Mouse (Mus musculus): ENCODE measurements around the gene Opcml. TPM values are rescaled to one million over a fixed set of nuclear protein-coding genes. Genes with fewer than 3 reads are reported as not detected.

The Opcml gene
- total and polyA plus RNA-seq, 2 experiments from 2014 or later = 0.49 to 0.57 TPM

GRCm38 (mm10) chr9:28208696-28209095 is 418.1 kb downstream of the Opcml start:
- Histone ChIP-seq H3K27ac (ENCODE audit: low read depth) (no peak overlapping the region), H3K9me3 (replicated peaks; ENCODE audit: control insufficient read depth, low read length) (no peaks in the 10 kb centered on the region), H3K4me1 (ENCODE audit: control insufficient read depth, insufficient read depth) (no peaks in the 10 kb centered on the region), H3K4me2 (ENCODE audit: low read depth, low read length) (no peak overlapping the region), H3K4me3 (ENCODE audit: low read depth, low read length) (no peak overlapping the region), H3K9ac (replicated peaks; ENCODE audit: low read depth, low read length) (no peak overlapping the region), H3K36me3 (replicated peaks; ENCODE audit: control insufficient read depth, insufficient read depth, low read length) (no peaks in the 10 kb centered on the region), H3K27me3 (ENCODE audit: control insufficient read depth, insufficient read depth, low read length) (no peaks in the 10 kb centered on the region)
- TF ChIP-seq CTCF (IDR thresholded peaks at IDR 0.05; ENCODE audit: low read depth) (no peak), EP300 (IDR thresholded peaks at IDR 0.05; ENCODE audit: low read depth) (no peak)
- DNase-seq (ENCODE audit: low spot score) (no peak), ATAC-seq (ENCODE audit: insufficient read depth, low read depth) (no peak)
- WGBS = 59% methylated on average over 1 of the region's 1 CpGs

GRCm38 (mm10) chr9:28211877-28212276 is 421.3 kb downstream of the Opcml start:
- no peak overlapping the region for H3K4me2 ChIP-seq (ENCODE audit: low read depth, low read length)
- H3K27ac ChIP-seq (ENCODE audit: low read depth) = no peak overlapping the region
- no peaks in the 10 kb centered on the region for H3K27me3 ChIP-seq (ENCODE audit: control insufficient read depth, insufficient read depth, low read length)
- no peaks in the 10 kb centered on the region for H3K36me3 ChIP-seq (replicated peaks; ENCODE audit: control insufficient read depth, insufficient read depth, low read length)
- ATAC-seq (ENCODE audit: insufficient read depth, low read depth) = no peak
- H3K4me3 ChIP-seq (ENCODE audit: low read depth, low read length) = no peak overlapping the region
- no peak for DNase-seq (ENCODE audit: low spot score)
- TF ChIP-seq CTCF (IDR thresholded peaks at IDR 0.05; ENCODE audit: low read depth) (no peak), EP300 (IDR thresholded peaks at IDR 0.05; ENCODE audit: low read depth) (no peak)
- no peak overlapping the region for H3K9ac ChIP-seq (replicated peaks; ENCODE audit: low read depth, low read length)
- no peaks in the 10 kb centered on the region for H3K9me3 ChIP-seq (replicated peaks; ENCODE audit: control insufficient read depth, low read length)
- H3K4me1 ChIP-seq (ENCODE audit: control insufficient read depth, insufficient read depth) = peaks cover 4% of the 10 kb centered on the region; the same call in 1 of the 2 replicates
- WGBS = 63% methylated on average over 1 of the region's 1 CpGs

GRCm38 (mm10) chr9:28213893-28214292 is 423.3 kb downstream of the Opcml start:
- no peak overlapping the region for H3K27ac ChIP-seq (ENCODE audit: low read depth)
- ATAC-seq (ENCODE audit: insufficient read depth, low read depth) (no peak), DNase-seq (ENCODE audit: low spot score) (no peak)
- H3K4me3 ChIP-seq (ENCODE audit: low read depth, low read length) = no peak overlapping the region
- H3K36me3 ChIP-seq (replicated peaks; ENCODE audit: control insufficient read depth, insufficient read depth, low read length) = no peaks in the 10 kb centered on the region
- H3K4me1 ChIP-seq (ENCODE audit: control insufficient read depth, insufficient read depth) = peaks cover 4% of the 10 kb centered on the region; the same call in 1 of the 2 replicates
- no peaks in the 10 kb centered on the region for H3K9me3 ChIP-seq (replicated peaks; ENCODE audit: control insufficient read depth, low read length)
- TF ChIP-seq CTCF (IDR thresholded peaks at IDR 0.05; ENCODE audit: low read depth) (no peak), EP300 (IDR thresholded peaks at IDR 0.05; ENCODE audit: low read depth) (no peak)
- WGBS = 34% methylated on average over 4 of the region's 4 CpGs
- H3K4me2 ChIP-seq (ENCODE audit: low read depth, low read length) = no peak overlapping the region
- no peak overlapping the region for H3K9ac ChIP-seq (replicated peaks; ENCODE audit: low read depth, low read length)
- H3K27me3 ChIP-seq (ENCODE audit: control insufficient read depth, insufficient read depth, low read length) = no peaks in the 10 kb centered on the region

- no peak overlapping the region for H3K9ac ChIP-seq (replicated peaks; ENCODE audit: low read depth, low read length)
Observed at GRCm38 (mm10) chr9:28218026-28218646, 427.6 kb downstream of the Opcml start.

GRCm38 (mm10) chr9:28222726-28223125 is 432.2 kb downstream of the Opcml start:
- Histone ChIP-seq H3K27ac (ENCODE audit: low read depth) (no peak overlapping the region), H3K36me3 (replicated peaks; ENCODE audit: control insufficient read depth, insufficient read depth, low read length) (no peaks in the 10 kb centered on the region), H3K4me3 (ENCODE audit: low read depth, low read length) (no peak overlapping the region), H3K27me3 (ENCODE audit: control insufficient read depth, insufficient read depth, low read length) (no peaks in the 10 kb centered on the region), H3K4me1 (ENCODE audit: control insufficient read depth, insufficient read depth) (no peaks in the 10 kb centered on the region), H3K9ac (replicated peaks; ENCODE audit: low read depth, low read length) (no peak overlapping the region), H3K4me2 (ENCODE audit: low read depth, low read length) (no peak overlapping the region), H3K9me3 (replicated peaks; ENCODE audit: control insufficient read depth, low read length) (no peaks in the 10 kb centered on the region)
- ATAC-seq (ENCODE audit: insufficient read depth, low read depth) (no peak), DNase-seq (ENCODE audit: low spot score) (no peak)
- 56% methylated on average over 2 of the region's 2 CpGs for WGBS
- TF ChIP-seq EP300 (IDR thresholded peaks at IDR 0.05; ENCODE audit: low read depth) (no peak), CTCF (IDR thresholded peaks at IDR 0.05; ENCODE audit: low read depth) (no peak)

More at GRCm38 (mm10) chr9:28218026-28218646, 427.6 kb downstream of the Opcml start:
- no peaks in the 10 kb centered on the region for H3K27me3 ChIP-seq (ENCODE audit: control insufficient read depth, insufficient read depth, low read length)
- no peak for DNase-seq (ENCODE audit: low spot score)
- H3K36me3 ChIP-seq (replicated peaks; ENCODE audit: control insufficient read depth, insufficient read depth, low read length) = no peaks in the 10 kb centered on the region
- no peak overlapping the region for H3K4me3 ChIP-seq (ENCODE audit: low read depth, low read length)
- no peaks in the 10 kb centered on the region for H3K9me3 ChIP-seq (replicated peaks; ENCODE audit: control insufficient read depth, low read length)
- ATAC-seq (ENCODE audit: insufficient read depth, low read depth) = no peak
- no peak overlapping the region for H3K4me2 ChIP-seq (ENCODE audit: low read depth, low read length)
- H3K27ac ChIP-seq (ENCODE audit: low read depth) = no peak overlapping the region
- 66% methylated on average over 2 of the region's 2 CpGs for WGBS
- TF ChIP-seq EP300 (IDR thresholded peaks at IDR 0.05; ENCODE audit: low read depth) = no peak
- TF ChIP-seq CTCF (IDR thresholded peaks at IDR 0.05; ENCODE audit: low read depth) = no peak
- peaks cover 4% of the 10 kb centered on the region; the same call in 1 of the 2 replicates for H3K4me1 ChIP-seq (ENCODE audit: control insufficient read depth, insufficient read depth)
